ENCODE assay signal across 15 mouse cellular contexts in genomic region chr13:19415337-19415736, GRCm38 (mm10).
"Had no signal": no experiment of that assay in that cellular context is flagged by ENCODE, and none has a peak within 500 bp of the region (broad histone marks: within the 10 kb centered on the region; RNA-seq: fewer than 3 reads in every experiment).

No protein-coding gene starts in this region.

- H3K27ac ChIP-seq: midbrain, embryonic 13.5 days; midbrain, embryonic 15.5 days; neural tube, embryonic 12.5 days; stomach, embryonic 15.5 days; stomach, postnatal 0 days had no signal

- H3K9ac ChIP-seq: lung, embryonic 14.5 days; midbrain, embryonic 13.5 days; midbrain, embryonic 15.5 days; neural tube, embryonic 12.5 days; stomach, embryonic 15.5 days had no signal

- DNase-seq: lung, adult 18-20 months; lung, embryonic 14.5 days; lung, postnatal 10 days; lung, postnatal 4 days; right cerebral cortex, postnatal 14 days; thymus, adult 2 months; thymus, postnatal 25 days; thymus, postnatal 4 days had no signal

- H3K4me2 ChIP-seq: lung, embryonic 14.5 days; midbrain, embryonic 11.5 days; midbrain, embryonic 13.5 days; midbrain, embryonic 15.5 days; neural tube, embryonic 12.5 days; stomach, embryonic 15.5 days had no signal

- H3K27me3 ChIP-seq: megakaryocyte, embryonic 14.5 days; midbrain, embryonic 13.5 days; midbrain, embryonic 15.5 days; neural tube, embryonic 12.5 days; stomach, embryonic 15.5 days had no signal

- H3K4me3 ChIP-seq: megakaryocyte, embryonic 14.5 days; midbrain, embryonic 13.5 days; midbrain, embryonic 15.5 days; neural tube, embryonic 12.5 days; stomach, embryonic 15.5 days had no signal

- ATAC-seq: midbrain, embryonic 13.5 days; midbrain, embryonic 15.5 days had no signal

- H3K9me3 ChIP-seq: megakaryocyte, embryonic 14.5 days; midbrain, embryonic 13.5 days; midbrain, embryonic 15.5 days; neural tube, embryonic 12.5 days; stomach, embryonic 15.5 days had no signal

- H3K36me3 ChIP-seq: midbrain, embryonic 13.5 days; midbrain, embryonic 15.5 days; neural tube, embryonic 12.5 days; stomach, embryonic 15.5 days had no signal

- H3K4me1 ChIP-seq: midbrain, embryonic 13.5 days; midbrain, embryonic 15.5 days; neural tube, embryonic 12.5 days; stomach, embryonic 15.5 days had no signal
